13 mouse cellular contexts compared by ENCODE assay signal in genomic region chr4:33066223-33066960, GRCm38 (mm10). TPM values are rescaled to one million over a fixed set of nuclear protein-coding genes. Genes with fewer than 3 reads are reported as not detected.
DNase-seq lines count a peak whose midpoint lies in the region; ATAC-seq lines count a peak whose summit lies in the region.
"Had no signal": no experiment of that assay in that cellular context is flagged by ENCODE, and none has a peak within 500 bp of the region (broad histone marks: within the 10 kb centered on the region; RNA-seq: fewer than 3 reads in every experiment).

No protein-coding gene starts in this region.

- no peak overlapping the region for H3K27ac ChIP-seq in heart, embryonic 11.5 days (ENCODE audit: low read depth, low read length)
- no peak overlapping the region for H3K27ac ChIP-seq in lung, embryonic 16.5 days (ENCODE audit: low read length)
- no peak overlapping the region for H3K27ac ChIP-seq in intestine, embryonic 15.5 days
- H3K27ac ChIP-seq in hindbrain, embryonic 14.5 days: no peak overlapping the region
- H3K27ac ChIP-seq: left cerebral cortex, adult 2 months had no signal

- 0 out of 2 replicates have a peak, but pooled peaks have one; percentile 14 for ATAC-seq in heart, embryonic 11.5 days (replicated peaks; ENCODE audit: insufficient number of reproducible peaks, low FRiP score, low TSS enrichment)
- ATAC-seq in lung, embryonic 16.5 days (ENCODE audit: low read depth): no peak
- no peak for ATAC-seq in intestine, embryonic 15.5 days
- ATAC-seq in hindbrain, embryonic 14.5 days (ENCODE audit: low FRiP score): no peak
- ATAC-seq: activated CD4-positive, CD25-positive, alpha-beta regulatory T cell, adult 4 months had no signal

- H3K36me3 ChIP-seq in heart, embryonic 11.5 days (ENCODE audit: control insufficient read depth, insufficient read depth, low read length): no peaks in the 10 kb centered on the region
- no peaks in the 10 kb centered on the region for H3K36me3 ChIP-seq in lung, embryonic 16.5 days (ENCODE audit: control insufficient read depth, insufficient read depth, low read length)
- no peaks in the 10 kb centered on the region for H3K36me3 ChIP-seq in intestine, embryonic 15.5 days
- H3K36me3 ChIP-seq in hindbrain, embryonic 14.5 days (replicated peaks; ENCODE audit: control insufficient read depth, insufficient read depth): no peaks in the 10 kb centered on the region

- H3K9ac ChIP-seq in heart, embryonic 11.5 days (ENCODE audit: low read depth, low read length): peak overlapping the region; percentile 40; the same call in 1 of the 2 replicates
- H3K9ac ChIP-seq in lung, embryonic 16.5 days (ENCODE audit: low read length): peak overlapping the region; percentile 44; the same call in 1 of the 2 replicates
- H3K9ac ChIP-seq in intestine, embryonic 15.5 days: no peak overlapping the region
- no peak overlapping the region for H3K9ac ChIP-seq in hindbrain, embryonic 14.5 days

- whole genome bisulfite sequencing in heart, embryonic 11.5 days (ENCODE audit: insufficient replicate concordance): 19% methylated on average over 14 of the region's 14 CpGs
- 31% methylated on average over 14 of the region's 14 CpGs for whole genome bisulfite sequencing in lung, embryonic 16.5 days
- 36% methylated on average over 14 of the region's 14 CpGs for WGBS in intestine, embryonic 15.5 days
- WGBS in hindbrain, embryonic 14.5 days: 76% methylated on average over 14 of the region's 14 CpGs

- H3K4me2 ChIP-seq in heart, embryonic 11.5 days: peak overlapping the region; percentile 57
- H3K4me2 ChIP-seq in lung, embryonic 16.5 days (ENCODE audit: low read depth, low read length): peak overlapping the region; percentile 23; the same call in 1 of the 2 replicates
- H3K4me2 ChIP-seq in intestine, embryonic 15.5 days (replicated peaks): peak overlapping the region; percentile 25; the same call in 1 of the 2 replicates
- H3K4me2 ChIP-seq in hindbrain, embryonic 14.5 days (replicated peaks): no peak overlapping the region

- no peaks in the 10 kb centered on the region for H3K27me3 ChIP-seq in heart, embryonic 11.5 days (ENCODE audit: control insufficient read depth, insufficient read depth, low read length)
- no peaks in the 10 kb centered on the region for H3K27me3 ChIP-seq in lung, embryonic 16.5 days (ENCODE audit: control insufficient read depth, insufficient read depth, low read depth, low read length)
- no peaks in the 10 kb centered on the region for H3K27me3 ChIP-seq in intestine, embryonic 15.5 days (replicated peaks)
- no peaks in the 10 kb centered on the region for H3K27me3 ChIP-seq in hindbrain, embryonic 14.5 days (ENCODE audit: control insufficient read depth, insufficient read depth, low read length)

- no peaks in the 10 kb centered on the region for H3K9me3 ChIP-seq in heart, embryonic 11.5 days (replicated peaks; ENCODE audit: control insufficient read depth, low read length)
- H3K9me3 ChIP-seq in lung, embryonic 16.5 days (ENCODE audit: control insufficient read depth, low read length): no peaks in the 10 kb centered on the region
- no peaks in the 10 kb centered on the region for H3K9me3 ChIP-seq in intestine, embryonic 15.5 days
- H3K9me3 ChIP-seq in hindbrain, embryonic 14.5 days (ENCODE audit: control insufficient read depth, low read length): no peaks in the 10 kb centered on the region

- H3K4me3 ChIP-seq in heart, embryonic 11.5 days (ENCODE audit: low read depth, low read length): peak overlapping the region; percentile 9; the same call in 1 of the 2 replicates
- 0 out of 2 replicates have a peak overlapping the region, but pooled peaks have one; percentile 4 for H3K4me3 ChIP-seq in lung, embryonic 16.5 days (ENCODE audit: low read length)
- H3K4me3 ChIP-seq in intestine, embryonic 15.5 days (replicated peaks): no peak overlapping the region
- no peak overlapping the region for H3K4me3 ChIP-seq in hindbrain, embryonic 14.5 days (replicated peaks; ENCODE audit: low read length)
- H3K4me3 ChIP-seq: left cerebral cortex, adult 2 months had no signal

- intact Hi-C loops in heart, postnatal 14 days (cut with DNase I): no loop called here

- peaks cover 8% of the 10 kb centered on the region for H3K4me1 ChIP-seq in heart, embryonic 11.5 days (ENCODE audit: control insufficient read depth, insufficient read depth, low read length)
- H3K4me1 ChIP-seq in lung, embryonic 16.5 days (replicated peaks; ENCODE audit: control insufficient read depth, insufficient read depth, low read length): peaks cover 6% of the 10 kb centered on the region; the same call in 1 of the 2 replicates
- H3K4me1 ChIP-seq in intestine, embryonic 15.5 days (replicated peaks): no peaks in the 10 kb centered on the region
- H3K4me1 ChIP-seq in hindbrain, embryonic 14.5 days (replicated peaks; ENCODE audit: control insufficient read depth, insufficient read depth, low read length): no peaks in the 10 kb centered on the region

- DNase-seq in heart, postnatal 14 days: no peak
- no peak for DNase-seq in lung, postnatal 36 days
- peak; percentile 19 for DNase-seq in retina, postnatal 7 days (ENCODE audit: low read depth, low spot score)
- no peak for DNase-seq in B cell, adult 2 months
- no peak for DNase-seq in hindbrain, embryonic 14.5 days (ENCODE audit: low spot score)
- DNase-seq: cerebellum, adult 11-12 months; kidney, adult 8-10 months; thymus, postnatal 36 days had no signal

RNA-seq across cellular contexts. Expression of gene Gabrr2, which starts 3.6 kb away (rescaled TPM):
- polyA plus RNA-seq in heart, embryonic 11.5 days (2014; fragmentation: Nextera tagmentation; extraction: Ambion mirVana): 0.16 and 0.31 TPM in 2 replicates
- total RNA-seq in heart, postnatal 14 days (2021): 1 to 10 TPM; 1.0 to 1.3 TPM
- 0.10 and 0.20 TPM in 2 replicates for polyA plus RNA-seq in lung, embryonic 16.5 days (2015; fragmentation: Nextera tagmentation; extraction: Ambion mirVana)
- polyA plus RNA-seq in intestine, embryonic 15.5 days (2015; fragmentation: Nextera tagmentation; extraction: Ambion mirVana): 0.08 and 0.25 TPM in 2 replicates
- 0.50 and 0.94 TPM in 2 replicates for polyA plus RNA-seq in hindbrain, embryonic 14.5 days (2014; fragmentation: Nextera tagmentation; extraction: Ambion mirVana)

RNA-seq across cellular contexts. Expression of gene Ube2j1, which starts 35.2 kb away (rescaled TPM):
- 39.7 and 42.1 TPM in 2 replicates for polyA plus RNA-seq in heart, embryonic 11.5 days (2014; fragmentation: Nextera tagmentation; extraction: Ambion mirVana)
- total RNA-seq in heart, postnatal 14 days (2021): 10 to 100 TPM; 47.8 to 49.1 TPM
- polyA plus RNA-seq in lung, embryonic 16.5 days (2015; fragmentation: Nextera tagmentation; extraction: Ambion mirVana): 48.2 and 50.1 TPM in 2 replicates
- 41.9 and 46.4 TPM in 2 replicates for polyA plus RNA-seq in intestine, embryonic 15.5 days (2015; fragmentation: Nextera tagmentation; extraction: Ambion mirVana)
- polyA plus RNA-seq in hindbrain, embryonic 14.5 days (2014; fragmentation: Nextera tagmentation; extraction: Ambion mirVana): 78.3 and 89.3 TPM in 2 replicates

Comparison
In these comparisons a context has a peak if more than half of its experiments do, and no peak if none do; other contexts are left out.
1. H3K4me3 ChIP-seq: peak in heart, embryonic 11.5 days (single experiment) and lung, embryonic 16.5 days (single experiment); none in intestine, embryonic 15.5 days (single experiment) and hindbrain, embryonic 14.5 days (single experiment).
2. H3K9ac ChIP-seq: peak in heart, embryonic 11.5 days (single experiment) and lung, embryonic 16.5 days (single experiment); none in intestine, embryonic 15.5 days (single experiment) and hindbrain, embryonic 14.5 days (single experiment).